Mouse (Mus musculus): ENCODE results near the gene Gpkow. TPM values are rescaled to one million over a fixed set of nuclear protein-coding genes. Genes with fewer than 3 reads are reported as not detected.
"Not testable (repeated sequence)": the region's sequence is repeated elsewhere in the genome, so short reads cannot be mapped to it uniquely, and the experiment has no call there.

The Gpkow gene
- total RNA-seq, 2 experiments from 2014 or later = 26.1 to 26.4 TPM

DNA sequence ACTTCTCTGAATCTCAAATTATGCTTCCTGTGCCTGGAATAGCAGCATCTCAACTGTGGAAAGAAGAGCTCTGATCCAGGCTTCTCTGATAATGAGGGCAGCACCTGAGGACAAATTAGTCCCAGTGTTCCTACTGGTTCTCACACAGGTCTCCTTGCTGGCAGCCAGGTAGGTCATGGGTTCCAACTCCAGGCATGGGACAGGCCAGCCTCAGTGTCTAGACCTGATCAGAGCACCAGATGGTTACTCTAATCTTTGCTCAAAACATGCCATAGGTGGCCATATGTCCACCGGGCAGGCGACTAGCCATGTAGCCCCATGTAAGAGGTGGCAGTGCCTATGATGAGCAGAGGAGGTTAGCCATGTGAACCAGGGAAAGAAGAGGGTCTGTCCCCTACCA lies 8.6 kb upstream of the Gpkow start:
- DNase-seq = no peak

DNA sequence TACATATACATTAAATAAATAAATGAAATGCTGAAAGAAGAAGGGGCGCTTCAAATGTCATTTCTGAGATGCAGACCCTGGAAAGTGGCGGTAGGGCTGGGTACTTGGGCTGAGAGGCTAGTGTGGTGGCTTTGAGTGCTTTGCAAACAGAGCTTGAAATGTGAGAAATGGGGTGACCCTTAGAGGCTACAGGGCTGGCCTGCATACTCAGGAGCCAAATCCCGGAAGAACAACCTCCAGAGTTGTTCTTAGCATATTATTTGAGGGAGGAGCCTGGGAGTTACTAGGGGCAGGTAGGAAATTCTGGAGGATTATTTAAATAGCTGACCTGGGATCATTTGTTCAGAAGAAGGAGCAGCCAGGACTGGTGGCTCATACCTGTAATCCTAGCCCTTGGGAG lies 6.4 kb upstream of the Gpkow start:
- DNase-seq = no peak

DNA sequence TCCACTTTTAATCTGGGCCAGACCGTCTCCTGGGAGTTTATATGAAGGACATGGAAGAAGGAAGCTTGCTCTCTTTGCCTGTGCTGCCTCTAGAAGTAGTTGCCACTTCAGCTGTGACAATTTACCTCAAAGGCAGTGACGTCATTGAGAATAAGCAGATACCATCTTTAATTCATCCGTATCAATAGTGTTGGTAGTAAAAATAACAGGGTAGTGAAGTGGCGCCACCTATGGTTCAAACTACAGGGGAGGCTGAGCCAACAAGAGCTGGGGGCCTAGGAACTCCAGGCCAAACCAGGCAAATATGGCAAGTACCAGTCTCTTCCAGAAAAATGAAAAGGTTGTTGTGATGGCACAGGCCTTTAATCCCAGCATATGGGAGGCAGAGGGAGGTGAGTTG lies 4.1 kb upstream of the Gpkow start:
- DNase-seq = peak; percentile 43

DNA sequence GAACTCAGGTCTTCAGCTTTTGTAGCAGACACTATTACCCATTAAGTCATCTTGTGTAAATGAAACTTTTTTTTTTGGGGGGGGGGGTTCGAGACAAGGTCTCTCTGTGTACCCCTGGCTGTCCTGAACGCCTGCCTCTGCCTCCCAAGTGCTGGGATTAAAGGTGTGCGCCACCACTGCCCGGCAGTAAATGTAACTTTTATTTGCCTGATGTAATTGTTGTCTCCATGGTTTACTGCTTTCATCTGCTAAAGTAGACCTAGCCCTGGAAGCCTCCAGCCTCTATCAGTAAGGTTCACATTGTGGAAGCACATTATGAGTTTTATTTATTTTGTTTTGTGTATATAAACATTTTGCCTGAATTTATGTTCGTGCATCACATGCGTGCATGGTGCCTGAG lies 411 bp upstream of the Gpkow start:
- no peak for DNase-seq

DNA sequence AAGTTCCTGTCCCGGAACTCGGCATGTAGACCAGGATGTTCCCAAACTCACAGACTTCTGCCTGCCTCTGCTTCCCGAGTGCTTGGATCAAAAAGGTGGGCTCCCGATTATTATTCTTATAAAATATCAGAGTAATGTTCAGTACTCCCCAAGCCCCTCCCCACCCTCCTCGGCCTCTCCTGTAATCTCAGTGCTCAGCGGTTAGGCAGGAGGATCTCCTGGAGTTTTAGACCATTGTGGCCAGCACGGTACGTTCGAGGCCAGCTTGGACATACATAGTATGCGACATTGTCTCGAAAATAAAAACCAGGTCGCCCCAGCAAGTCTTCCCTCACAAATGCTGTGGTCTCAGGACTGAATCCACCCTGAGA lies 16.8 kb downstream of the Gpkow start:
- DNase-seq = not testable (repeated sequence)

DNA sequence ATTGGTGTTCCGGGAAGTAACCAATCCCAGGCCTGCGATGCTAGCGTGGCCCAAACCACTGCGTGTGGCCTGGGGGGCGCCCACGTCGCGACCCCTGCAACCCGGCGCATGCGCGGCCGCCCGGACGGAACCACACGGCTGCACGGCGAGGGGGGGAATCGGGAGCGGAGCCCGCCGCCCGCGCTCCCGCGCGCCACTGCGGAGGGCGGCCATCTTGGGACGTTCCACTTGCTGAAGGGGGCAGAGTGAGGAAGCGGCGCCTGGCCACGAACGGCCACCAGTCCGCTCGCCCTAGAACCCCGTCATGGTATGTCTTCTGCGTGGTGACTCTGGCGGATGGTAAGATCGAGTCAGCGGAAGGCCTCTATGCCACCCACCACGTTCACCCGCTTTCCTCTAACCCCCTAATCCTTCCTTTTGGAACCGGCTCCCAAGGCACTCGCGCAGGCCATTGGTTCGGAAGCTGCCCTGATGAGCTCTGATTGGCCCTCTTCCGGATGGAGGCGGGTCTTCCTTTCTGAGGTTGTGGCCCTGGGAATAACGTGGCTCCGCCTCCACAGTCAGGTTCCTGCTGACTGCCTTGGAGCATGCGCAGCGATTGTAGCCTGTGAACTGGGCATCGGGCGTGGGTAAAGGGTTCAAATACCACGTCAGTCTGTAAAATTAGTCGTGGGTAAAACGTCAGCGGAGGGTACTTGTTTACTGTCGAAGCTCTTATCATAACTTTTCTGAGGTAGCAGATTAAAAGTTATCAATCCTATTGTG lies 17.4 kb downstream of the Gpkow start, which contains the start of gene Wdr45:
Wdr45 (plus strand) TSS at position 199 of the 765 bp plus-strand sequence.
- DNase-seq = peak; percentile 94

DNA sequence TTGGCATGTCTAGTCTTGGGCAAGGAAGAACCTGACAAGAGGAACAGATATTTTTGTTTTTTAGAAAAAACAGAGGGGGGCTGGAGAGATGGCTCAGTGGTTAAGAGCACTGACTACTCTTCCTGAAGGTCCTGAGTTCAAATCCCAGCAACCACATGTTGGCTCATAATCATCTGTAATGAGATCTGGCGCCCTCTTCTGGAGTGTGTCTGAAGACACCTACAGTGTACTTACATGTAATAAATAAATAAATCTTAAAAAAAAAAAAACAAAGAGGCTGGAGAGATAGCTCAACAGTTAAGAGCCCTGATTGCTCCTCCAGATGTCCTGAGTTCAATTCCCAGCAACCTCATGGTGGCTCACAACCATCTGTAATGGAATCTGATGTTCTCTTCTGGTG lies 19.1 kb downstream of the Gpkow start:
- DNase-seq = not testable (repeated sequence)

DNA sequence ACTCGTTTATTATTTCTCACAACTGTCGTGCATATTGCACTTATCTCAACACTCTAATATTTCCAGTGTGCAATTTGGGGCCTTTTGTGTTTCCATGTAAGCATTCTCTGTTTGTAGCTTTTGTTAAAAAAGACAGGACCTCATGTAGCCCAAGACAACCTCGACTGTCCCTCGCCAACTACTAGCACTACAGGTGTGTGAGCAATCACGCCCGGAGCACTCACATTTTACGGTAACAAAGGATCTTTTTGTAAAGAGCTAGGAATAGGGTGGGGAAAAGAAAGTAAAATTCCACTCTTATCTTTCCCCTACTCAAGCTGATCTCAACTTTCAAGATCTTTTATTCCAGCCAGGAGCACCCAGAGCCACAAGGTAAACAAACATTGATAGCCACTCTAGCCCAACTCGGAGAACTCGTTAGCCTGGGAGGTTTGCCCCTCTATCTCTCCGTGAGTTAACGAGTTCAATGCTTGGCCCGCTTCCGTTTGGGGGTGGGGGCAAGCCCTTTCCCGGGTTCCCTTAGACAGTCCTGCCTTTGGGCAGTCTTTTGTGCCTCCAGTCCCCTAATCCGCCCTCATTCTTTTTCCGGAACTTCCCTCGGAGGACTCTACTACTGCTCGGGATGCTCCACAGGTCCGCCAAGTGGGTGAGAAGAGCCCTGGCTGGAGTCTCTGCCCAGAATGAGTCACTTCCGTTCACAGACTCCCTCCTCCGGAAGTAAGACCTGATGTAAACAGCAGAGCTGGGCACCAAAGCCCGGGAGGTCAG lies 24.8 kb downstream of the Gpkow start, which contains the start of gene Gm45208:
Gm45208 (plus strand) TSS at position 732 of the 768 bp plus-strand sequence.
- peak; percentile 60 for DNase-seq

DNA sequence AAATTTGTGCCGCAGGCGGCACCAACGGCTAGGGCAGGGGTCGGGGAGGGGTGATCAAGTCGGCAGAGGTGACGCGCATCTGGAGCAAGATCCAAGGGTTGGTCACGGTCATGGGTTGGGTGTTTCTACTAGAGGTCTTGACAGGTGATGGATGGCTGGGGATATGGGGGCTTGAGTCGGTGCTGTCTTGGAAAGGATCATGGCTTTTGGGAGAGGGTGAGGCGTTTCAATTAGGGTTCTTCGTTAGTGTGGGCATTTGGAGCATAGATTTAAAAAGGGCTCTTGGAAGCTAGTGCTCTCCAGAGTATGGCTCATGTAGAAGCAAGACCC lies 25.3 kb downstream of the Gpkow start:
- no peak for DNase-seq

DNA sequence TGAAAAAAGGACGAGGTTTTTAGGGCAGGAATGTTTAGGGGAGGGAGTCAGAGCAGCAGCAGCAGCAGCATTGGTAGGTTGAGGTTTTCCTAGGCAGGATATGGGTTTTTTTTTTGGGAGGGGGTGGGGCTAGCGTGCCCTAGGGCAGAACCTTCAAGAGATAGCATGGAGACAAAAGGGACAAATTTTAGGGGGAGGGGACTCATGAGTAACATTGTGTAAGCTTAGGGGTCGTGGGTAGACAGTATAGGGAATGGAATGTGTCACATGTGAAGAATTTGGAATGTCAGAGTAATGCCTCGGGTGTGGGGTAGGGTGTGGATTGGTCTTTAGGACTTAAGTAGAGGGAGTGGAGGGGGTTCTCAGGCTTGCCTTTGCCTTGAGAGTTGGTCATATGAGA lies 25.8 kb downstream of the Gpkow start:
- DNase-seq = no peak

DNA sequence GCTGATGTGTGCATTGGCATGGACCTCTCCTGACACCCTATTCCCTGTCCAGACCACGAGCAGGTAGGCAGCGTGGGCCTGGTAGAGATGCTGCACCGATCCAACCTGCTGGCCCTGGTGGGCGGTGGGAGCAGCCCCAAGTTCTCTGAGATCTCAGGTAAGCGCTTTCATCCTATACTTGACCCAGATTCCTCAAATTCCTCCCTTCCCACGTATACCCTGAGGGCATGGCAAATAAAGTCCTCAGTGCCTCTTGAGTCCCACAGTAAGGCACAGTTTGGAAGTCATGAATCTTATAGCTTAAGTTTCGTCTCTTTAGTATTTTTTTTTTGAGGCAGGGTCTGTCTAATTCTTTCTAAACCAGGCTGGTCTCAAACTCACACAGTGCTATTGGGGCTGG lies 27.2 kb downstream of the Gpkow start:
- DNase-seq = no peak

DNA sequence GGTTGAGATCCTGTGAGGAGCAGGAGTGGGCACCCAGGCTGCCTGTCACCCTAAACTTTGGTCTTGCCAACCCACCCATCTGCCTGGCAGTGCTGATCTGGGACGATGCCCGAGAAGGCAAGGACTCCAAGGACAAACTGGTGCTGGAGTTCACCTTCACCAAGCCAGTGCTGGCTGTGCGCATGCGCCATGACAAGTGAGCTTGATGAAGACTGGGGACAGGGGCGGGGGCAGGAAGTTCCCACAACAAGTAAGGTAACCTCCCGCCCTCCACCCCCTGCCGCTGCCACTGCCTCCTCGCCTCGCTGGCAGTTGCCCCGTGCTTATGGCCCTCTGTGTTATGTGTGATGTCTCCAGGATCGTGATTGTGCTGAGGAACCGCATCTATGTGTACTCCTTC lies 28.9 kb downstream of the Gpkow start:
- DNase-seq = no peak

DNA sequence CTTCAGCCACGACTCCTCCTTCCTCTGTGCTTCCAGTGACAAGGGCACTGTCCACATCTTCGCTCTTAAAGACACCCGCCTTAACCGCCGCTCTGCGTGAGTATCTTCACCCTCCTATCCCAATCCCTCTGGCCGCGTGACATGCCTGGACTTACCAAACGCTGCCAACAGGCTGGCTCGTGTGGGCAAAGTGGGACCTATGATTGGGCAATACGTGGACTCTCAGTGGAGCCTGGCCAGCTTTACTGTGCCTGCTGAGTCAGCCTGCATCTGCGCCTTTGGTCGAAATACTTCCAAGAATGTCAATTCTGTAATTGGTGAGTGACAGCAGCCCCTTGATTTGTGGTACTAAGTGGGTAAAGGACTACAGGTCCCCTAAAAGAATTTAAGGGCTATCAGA lies 30.2 kb downstream of the Gpkow start:
- no peak for DNase-seq

DNA sequence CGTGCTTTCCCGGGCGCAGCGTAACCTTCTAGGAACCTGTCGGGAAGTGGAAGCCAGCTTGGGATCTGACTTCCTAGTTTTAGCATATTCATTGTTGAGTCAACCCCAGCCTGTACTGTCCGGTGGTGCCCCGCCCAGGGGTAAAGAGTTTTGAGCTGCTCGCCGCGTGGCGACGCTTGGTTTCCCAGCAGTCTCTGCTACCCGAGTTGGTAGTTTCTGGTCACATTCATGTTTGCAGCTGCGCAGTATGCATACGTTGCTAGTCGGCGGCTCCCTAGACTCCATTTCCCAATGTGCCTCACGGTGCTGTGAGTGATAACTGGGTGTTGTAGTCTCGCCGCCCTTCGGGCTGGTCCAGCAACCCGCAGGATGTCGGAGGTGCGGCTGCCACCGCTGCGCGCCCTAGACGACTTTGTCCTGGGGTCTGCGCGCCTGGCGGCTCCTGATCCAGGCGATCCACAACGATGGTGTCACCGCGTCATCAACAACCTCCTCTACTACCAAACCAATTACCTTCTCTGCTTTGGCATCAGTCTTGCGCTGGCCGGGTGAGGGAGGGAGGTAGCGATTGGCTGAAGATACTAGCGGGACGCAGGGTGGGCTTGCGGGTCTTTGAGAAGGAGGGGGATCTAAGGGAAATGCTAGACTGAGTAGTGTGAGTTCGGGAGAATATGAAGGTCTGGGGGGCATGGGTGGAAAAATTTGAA lies 31.4 kb downstream of the Gpkow start, which contains the start of gene Praf2:
Praf2 (plus strand) TSS at position 225 of the 707 bp plus-strand sequence.
- DNase-seq = peak; percentile 75

DNA sequence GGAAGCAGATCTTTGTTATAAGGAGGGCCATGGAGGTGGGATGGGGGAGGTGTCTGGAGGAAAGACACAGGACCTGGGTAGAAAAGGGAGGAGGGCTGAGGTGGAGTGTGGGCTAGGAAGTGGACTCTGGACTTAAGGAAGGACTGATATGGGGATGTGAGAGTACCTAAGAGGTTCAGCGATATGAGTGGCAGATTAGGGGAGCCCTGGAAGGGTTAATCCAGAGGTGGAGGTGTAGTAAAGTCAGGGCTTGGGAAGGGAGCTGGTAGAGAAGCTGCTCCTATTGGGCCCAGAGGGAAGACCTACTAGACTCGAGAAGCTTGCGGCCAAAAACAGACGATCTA lies 32.0 kb downstream of the Gpkow start:
- no peak for DNase-seq

DNA sequence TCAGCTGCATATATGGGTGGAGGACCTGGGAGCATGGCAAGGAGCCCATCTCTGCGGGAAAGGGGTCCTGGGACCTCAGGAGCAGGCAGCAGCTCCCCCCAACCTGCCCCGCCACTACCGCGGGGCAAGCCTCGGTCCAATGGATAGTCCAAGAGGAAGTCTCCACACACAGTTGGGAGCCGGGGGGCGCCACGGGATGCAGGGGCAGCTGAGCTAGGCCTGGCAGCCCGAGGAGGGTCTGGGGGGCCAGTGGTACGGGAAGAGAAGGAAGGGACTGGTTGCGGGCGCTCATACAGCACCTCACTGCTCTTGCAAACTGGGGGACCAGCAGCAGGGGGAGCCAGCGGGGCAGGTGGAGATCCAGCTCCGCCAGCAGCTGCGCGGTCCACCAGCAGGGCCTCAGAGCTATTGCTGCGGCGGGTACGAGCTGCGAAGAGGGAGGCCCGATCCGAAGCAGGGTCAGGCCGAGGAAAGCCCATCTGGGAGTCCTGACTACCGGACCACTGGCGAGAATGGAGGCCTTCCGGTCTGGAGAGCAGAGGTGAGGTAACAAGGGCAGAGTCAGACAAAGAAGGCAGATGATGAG lies 36.7 kb downstream of the Gpkow start:
- peak; percentile 82 for DNase-seq

DNA sequence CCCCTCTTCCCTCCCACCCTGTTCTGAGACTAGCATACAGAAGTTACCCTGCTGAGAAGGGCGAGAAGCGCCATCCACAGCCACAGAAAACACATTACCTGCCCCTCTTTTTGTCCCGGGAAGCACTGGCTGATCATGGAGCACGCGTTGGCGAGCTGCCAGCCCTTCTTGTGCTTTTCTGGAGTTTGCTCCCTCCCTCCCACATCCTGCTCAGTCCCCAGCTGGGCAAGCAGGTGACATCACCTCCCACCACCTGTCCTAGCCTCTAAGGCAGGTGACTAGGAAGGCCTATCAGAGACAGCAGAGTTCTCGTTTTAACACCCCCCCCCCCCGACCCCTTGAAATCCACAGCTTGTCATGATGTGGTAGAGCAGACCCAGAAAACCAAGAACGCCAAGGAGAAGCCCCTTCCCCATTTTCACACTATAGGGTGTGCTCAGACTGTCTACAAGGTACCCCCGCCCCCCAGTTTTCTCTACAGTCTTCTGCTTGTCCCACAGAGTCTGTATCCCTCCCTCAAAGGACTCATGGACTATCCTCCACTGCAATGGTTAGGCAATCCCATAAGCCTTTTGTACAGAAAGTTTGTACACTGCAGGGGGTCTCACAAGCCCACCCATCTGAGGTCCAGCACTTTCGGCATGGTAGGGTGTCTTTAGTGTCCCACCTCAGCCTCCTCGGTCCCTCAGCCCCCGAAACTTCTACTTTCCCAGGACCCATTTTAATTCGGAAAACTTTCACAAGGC lies 42.6 kb downstream of the Gpkow start:
- no peak for DNase-seq

DNA sequence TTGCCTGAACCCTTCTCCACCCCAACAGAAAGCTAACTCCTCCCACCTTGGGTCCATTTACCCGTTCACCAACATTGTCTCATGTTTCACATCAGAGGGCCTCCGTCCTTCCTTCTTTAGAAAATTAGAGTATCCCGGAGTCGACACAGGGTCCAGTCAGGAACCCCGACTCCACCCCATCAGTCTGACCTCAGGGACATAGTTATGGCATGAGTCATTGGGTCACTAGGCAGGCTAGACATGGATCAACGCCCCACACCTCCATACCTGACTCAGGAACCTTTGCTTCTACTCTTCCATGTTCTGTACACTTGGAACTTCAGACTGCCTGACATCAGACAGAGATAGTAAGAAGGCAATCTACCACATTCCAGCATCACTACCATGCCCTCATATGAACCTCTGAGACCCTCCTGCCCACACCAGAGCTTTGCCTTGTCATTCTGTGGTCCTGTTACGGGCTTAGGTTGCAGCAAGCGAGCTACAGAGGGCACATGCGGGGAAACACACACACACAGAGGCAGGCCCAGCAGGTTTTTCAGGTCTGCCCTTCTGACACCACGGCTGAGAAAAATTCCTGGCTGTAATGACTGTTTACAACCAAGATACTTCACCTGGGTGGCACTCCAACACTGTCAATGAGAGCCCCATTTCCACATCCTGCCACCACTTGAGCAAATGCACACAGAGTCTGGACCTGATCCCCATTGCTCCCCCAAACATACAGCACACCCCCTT lies 43.3 kb downstream of the Gpkow start:
- no peak for DNase-seq

DNA sequence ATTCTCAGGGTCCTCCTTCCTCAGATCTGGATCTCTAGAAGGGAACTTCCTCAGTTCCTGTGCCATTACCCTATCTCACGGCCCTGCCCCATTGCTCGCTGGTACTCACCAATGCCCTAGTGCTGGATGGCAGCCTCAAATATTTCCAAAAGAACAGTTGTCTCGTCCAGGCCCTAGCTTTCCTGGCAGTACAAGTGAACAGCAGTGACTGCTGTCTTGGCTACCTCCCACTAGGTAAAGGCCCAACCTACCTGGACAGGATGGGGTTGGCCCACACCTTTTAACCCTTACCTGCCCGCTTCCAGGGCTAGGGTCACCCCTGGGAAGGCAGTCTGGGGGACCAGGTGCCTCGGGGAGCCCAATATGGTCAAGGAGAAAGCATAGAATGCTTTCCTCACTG lies 44.2 kb downstream of the Gpkow start:
- no peak for DNase-seq

DNA sequence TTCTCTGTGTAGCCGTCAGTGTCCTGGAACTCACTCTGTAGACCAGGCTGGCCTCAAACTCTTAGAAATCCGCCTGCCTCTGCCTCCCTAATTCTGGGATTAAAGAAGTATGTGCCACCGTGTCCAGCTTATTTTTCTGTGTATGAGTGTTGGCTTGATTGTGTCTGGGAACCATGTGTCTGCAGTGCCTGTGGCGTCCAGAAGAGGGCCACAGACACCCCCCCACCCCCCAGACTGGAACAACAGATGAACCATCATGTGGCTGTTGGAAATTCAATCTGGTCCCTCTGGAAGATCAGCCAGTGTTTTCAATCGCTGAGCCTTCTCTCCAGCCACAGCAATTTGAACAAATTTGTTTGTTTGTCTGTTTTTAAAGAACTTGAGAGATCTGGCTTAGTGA lies 46.5 kb downstream of the Gpkow start:
- DNase-seq = no peak

DNA sequence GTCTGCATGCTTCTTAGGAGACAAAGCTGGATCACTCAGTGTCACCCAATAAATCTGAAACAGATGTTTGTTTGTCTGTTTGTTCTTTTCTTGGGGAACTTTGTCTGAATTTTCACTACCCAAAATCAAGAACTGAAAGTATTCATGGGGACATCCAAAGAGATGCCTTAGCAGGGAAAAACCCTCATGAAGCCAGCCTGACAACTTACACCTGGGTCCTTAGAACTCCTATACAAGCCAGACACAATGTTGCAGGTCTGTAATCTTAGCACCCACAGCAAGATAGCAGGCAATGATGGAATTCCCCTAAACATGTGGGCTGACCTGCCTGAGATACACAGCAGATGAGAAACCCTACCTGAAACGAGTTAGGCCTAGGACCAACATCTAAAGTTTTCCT lies 48.0 kb downstream of the Gpkow start:
- no peak for DNase-seq

DNA sequence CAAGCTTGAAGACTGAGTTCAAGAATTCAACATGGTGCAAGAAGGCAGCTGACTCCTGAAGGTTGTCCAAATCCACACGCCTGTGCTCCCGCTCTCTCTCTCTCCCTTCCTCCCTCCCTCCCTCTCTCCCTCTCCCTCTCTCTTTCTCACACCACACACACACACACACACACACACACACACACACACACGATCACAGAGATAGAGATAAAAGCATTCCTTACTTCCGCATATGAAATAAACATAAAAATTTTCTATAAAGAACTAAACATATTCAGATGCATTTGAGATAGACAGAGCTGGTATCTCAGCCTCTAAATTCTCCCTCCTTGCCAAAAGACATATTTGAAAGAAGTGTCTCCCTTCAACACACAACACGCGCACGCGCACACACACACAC lies 48.5 kb downstream of the Gpkow start:
- no peak for DNase-seq

Measured in heart, postnatal 4 days (tissue).